Mouse (Mus musculus): ENCODE measurements around the gene Nck2. TPM values are rescaled to one million over a fixed set of nuclear protein-coding genes. Genes with fewer than 3 reads are reported as not detected.
A peak's percentile ranks its signal among the peaks of the same experiment; 100 is the strongest.

Gene Nck2
- polyA plus RNA-seq, 1 experiment from 2014 or later: 41.4 TPM

DNA sequence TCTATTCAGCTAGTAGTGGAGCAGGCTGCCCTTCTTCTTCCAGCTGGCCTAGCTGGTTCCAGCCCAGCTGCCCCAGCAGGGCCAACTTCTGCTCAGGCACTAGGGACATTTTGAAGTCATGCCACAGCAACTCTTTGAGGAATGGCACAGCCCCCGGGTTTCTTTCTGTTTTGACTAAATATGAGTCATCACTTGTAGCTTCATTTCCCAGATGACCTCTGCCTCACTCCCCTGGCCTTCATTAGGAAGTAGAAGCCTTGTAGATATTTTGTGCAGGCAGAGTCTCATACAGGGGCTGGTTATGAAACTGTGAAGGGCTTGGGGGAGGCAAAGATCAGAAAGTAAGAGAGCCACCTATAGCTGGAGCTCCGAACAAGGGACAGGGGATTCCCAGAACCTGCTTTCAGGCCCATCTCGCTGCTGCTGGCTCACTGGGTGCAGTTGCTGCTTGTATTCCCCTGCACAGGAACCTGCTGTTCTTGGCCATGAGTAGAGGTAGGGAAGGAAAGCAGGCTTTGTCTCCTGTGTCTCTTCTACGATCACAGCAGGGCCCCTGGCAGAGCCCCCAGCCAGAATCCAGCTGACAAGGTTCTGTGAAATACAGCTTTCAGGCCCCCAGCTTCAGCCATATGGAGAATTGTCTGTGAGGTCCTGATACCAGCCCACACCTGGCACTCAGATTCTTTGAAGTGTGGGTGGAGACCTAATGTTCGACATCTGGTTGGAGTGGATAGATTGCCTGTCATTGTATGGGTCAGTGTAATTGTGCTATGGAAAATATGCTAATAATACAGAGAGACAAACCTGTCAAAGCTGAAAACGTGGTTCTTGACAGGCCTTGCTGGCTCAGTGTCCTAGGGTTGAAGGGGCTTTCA, 30.4 kb downstream of the Nck2 start:
- Histone ChIP-seq H3K27ac (replicated peaks) (peak overlapping the region; percentile 92), H3K36me3 (ENCODE audit: control insufficient read depth, insufficient read depth, low read length) (no peaks in the 10 kb centered on the region), H3K4me1 (replicated peaks; ENCODE audit: control insufficient read depth, insufficient read depth) (peaks cover 11% of the 10 kb centered on the region), H3K4me2 (replicated peaks; ENCODE audit: low read depth) (no peak overlapping the region), H3K27me3 (ENCODE audit: control insufficient read depth, insufficient read depth, low read length) (no peaks in the 10 kb centered on the region), H3K9me3 (ENCODE audit: control insufficient read depth, low read length) (no peaks in the 10 kb centered on the region), H3K9ac (ENCODE audit: low read length) (0 out of 2 replicates have a peak overlapping the region, but pooled peaks have one; percentile 23), H3K4me3 (ENCODE audit: low read depth, low read length) (no peak overlapping the region)
- ATAC-seq (ENCODE audit: low FRiP score, low TSS enrichment): no peak; the same call in 1 of the 2 replicates
- 48% methylated on average over 6 of the region's 6 CpGs for WGBS
- DNase-seq (ENCODE audit: low spot score): peak; percentile 45
- TF ChIP-seq CTCF (IDR thresholded peaks at IDR 0.05; ENCODE audit: low read depth): no peak
- TF ChIP-seq EP300 (optimal IDR thresholded peaks at IDR 0.05): no peak

DNA sequence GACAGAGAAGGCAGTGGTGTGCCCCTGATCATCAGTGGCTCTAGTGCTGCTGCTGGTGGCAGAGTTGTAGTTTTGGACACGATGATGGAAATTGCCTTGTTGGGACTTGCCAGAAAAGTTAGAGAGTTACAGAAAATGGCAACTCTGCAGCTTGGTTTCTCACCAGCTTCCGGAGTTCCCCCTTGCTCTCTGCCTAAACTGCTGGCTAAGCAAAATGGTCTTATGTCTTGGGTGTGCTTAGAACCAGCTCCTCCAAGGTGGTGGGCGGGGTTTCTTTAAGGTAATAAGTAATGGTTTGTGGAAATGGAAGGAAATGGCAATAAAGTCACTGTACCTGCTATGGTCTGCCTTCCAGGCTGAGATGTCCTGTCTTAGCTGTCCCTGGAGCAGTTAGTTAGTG, 33.6 kb downstream of the Nck2 start:
- ATAC-seq (ENCODE audit: low FRiP score, low TSS enrichment) (no peak), DNase-seq (ENCODE audit: low spot score) (no peak)
- Histone ChIP-seq H3K4me1 (replicated peaks; ENCODE audit: control insufficient read depth, insufficient read depth) (peaks cover 9% of the 10 kb centered on the region), H3K4me3 (ENCODE audit: low read depth, low read length) (no peak overlapping the region), H3K4me2 (replicated peaks; ENCODE audit: low read depth) (no peak overlapping the region), H3K9me3 (ENCODE audit: control insufficient read depth, low read length) (no peaks in the 10 kb centered on the region), H3K27ac (replicated peaks) (no peak overlapping the region), H3K9ac (ENCODE audit: low read length) (no peak overlapping the region), H3K36me3 (ENCODE audit: control insufficient read depth, insufficient read depth, low read length) (no peaks in the 10 kb centered on the region), H3K27me3 (ENCODE audit: control insufficient read depth, insufficient read depth, low read length) (no peaks in the 10 kb centered on the region)
- 86% methylated on average over 3 of the region's 3 CpGs for WGBS
- TF ChIP-seq EP300 (optimal IDR thresholded peaks at IDR 0.05) (no peak), CTCF (IDR thresholded peaks at IDR 0.05; ENCODE audit: low read depth) (no peak)

DNA sequence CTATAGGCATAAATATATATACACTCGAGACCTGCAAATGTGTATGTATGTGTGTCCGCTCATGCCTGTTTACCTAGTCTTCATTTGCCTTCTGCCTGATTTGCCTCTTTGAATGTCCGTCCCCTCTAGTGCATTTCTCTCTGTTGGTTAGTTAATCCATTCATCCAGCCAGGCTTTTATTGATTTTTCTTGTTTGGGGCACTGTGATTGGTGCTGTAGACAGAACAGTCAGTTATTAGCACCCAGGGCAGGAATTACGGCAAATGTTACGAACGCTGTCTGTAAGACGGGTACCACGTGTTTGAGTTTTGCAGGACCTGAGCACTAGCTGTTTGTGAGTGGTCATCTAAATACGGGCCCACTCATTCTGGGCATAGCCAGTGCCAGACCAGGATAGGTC, 40.8 kb downstream of the Nck2 start:
- WGBS: 79% methylated on average over 9 of the region's 9 CpGs
- peaks cover 11% of the 10 kb centered on the region for H3K4me1 ChIP-seq (replicated peaks; ENCODE audit: control insufficient read depth, insufficient read depth)
- no peak overlapping the region for H3K27ac ChIP-seq (replicated peaks)
- no peak overlapping the region for H3K9ac ChIP-seq (ENCODE audit: low read length)
- no peak for DNase-seq (ENCODE audit: low spot score)
- TF ChIP-seq CTCF (IDR thresholded peaks at IDR 0.05; ENCODE audit: low read depth): no peak
- no peak for TF ChIP-seq EP300 (optimal IDR thresholded peaks at IDR 0.05)
- no peak for ATAC-seq (ENCODE audit: low FRiP score, low TSS enrichment)
- H3K9me3 ChIP-seq (ENCODE audit: control insufficient read depth, low read length): no peaks in the 10 kb centered on the region
- H3K36me3 ChIP-seq (ENCODE audit: control insufficient read depth, insufficient read depth, low read length): no peaks in the 10 kb centered on the region
- H3K4me2 ChIP-seq (replicated peaks; ENCODE audit: low read depth): no peak overlapping the region
- no peak overlapping the region for H3K4me3 ChIP-seq (ENCODE audit: low read depth, low read length)
- no peaks in the 10 kb centered on the region for H3K27me3 ChIP-seq (ENCODE audit: control insufficient read depth, insufficient read depth, low read length)

DNA sequence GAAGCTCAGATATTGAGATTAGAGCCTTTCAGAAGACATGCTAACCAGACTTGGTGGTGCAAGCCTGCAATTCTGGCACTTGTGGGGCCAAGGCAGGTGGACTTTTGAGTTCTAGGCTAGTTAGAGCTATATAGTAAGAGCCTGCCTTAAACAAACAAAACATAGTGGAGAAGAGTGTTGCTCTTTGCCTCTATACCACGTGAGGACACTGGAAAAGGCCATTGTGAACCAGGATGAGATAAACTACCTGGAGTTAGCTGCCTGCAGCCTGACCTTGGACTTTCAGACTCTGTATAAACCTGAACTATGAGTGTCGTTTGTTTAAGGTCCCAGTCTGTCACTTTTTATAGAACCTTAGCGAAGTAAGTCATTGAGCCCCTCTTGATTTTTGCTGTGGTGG, 42.1 kb downstream of the Nck2 start:
- Histone ChIP-seq H3K36me3 (ENCODE audit: control insufficient read depth, insufficient read depth, low read length) (no peaks in the 10 kb centered on the region), H3K9me3 (ENCODE audit: control insufficient read depth, low read length) (no peaks in the 10 kb centered on the region), H3K27me3 (ENCODE audit: control insufficient read depth, insufficient read depth, low read length) (no peaks in the 10 kb centered on the region), H3K4me3 (ENCODE audit: low read depth, low read length) (no peak overlapping the region), H3K4me1 (replicated peaks; ENCODE audit: control insufficient read depth, insufficient read depth) (peaks cover 11% of the 10 kb centered on the region), H3K27ac (replicated peaks) (no peak overlapping the region), H3K9ac (ENCODE audit: low read length) (no peak overlapping the region), H3K4me2 (replicated peaks; ENCODE audit: low read depth) (no peak overlapping the region)
- no peak for DNase-seq (ENCODE audit: low spot score)
- TF ChIP-seq EP300 (optimal IDR thresholded peaks at IDR 0.05) (no peak), CTCF (IDR thresholded peaks at IDR 0.05; ENCODE audit: low read depth) (no peak)
- 56% methylated on average over 3 of the region's 3 CpGs for WGBS
- ATAC-seq (ENCODE audit: low FRiP score, low TSS enrichment): 0 out of 2 replicates have a peak, but pooled peaks have one; percentile 39

DNA sequence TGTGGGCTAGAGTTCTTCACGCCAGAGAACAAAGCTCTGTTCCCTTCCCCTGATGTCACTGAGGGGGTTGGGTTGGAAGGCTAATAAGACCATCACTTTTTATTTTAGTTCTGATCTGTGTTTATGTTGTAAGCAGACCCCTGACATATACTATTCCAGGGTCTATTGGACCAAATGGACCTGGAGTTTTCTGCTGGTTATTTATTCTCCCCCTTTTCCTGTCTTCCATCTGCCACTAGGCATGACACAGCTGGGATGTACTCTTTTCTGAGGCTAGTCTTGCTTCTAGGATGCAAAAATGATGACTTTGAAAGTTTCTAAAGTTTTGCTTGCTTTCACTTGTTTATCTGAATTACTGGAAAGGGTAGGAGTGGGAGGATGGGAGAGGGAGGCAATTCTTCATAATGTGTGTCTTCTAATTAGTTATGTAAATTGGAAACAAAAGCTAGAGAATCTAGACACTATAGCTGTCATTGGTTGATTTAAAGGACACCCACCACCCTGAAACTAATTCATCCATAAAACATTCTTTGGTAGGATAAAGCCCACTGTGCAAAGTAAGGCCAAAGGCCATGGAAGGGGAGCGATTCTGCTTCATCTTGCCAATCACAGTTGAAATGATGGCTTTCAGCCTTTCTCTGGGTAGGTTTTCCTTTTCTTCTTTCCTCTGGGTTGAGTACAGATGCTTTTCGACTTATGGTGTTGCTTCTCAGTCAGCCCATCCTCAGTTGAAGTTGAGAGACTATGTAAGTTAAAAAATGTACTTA, 42.8 kb downstream of the Nck2 start:
- H3K27me3 ChIP-seq (ENCODE audit: control insufficient read depth, insufficient read depth, low read length): no peaks in the 10 kb centered on the region
- DNase-seq (ENCODE audit: low spot score) (no peak), ATAC-seq (ENCODE audit: low FRiP score, low TSS enrichment) (no peak)
- H3K9me3 ChIP-seq (ENCODE audit: control insufficient read depth, low read length): no peaks in the 10 kb centered on the region
- H3K4me3 ChIP-seq (ENCODE audit: low read depth, low read length): no peak overlapping the region
- WGBS: 60% methylated on average over 3 of the region's 3 CpGs
- H3K4me1 ChIP-seq (replicated peaks; ENCODE audit: control insufficient read depth, insufficient read depth): peaks cover 11% of the 10 kb centered on the region
- H3K27ac ChIP-seq (replicated peaks): no peak overlapping the region
- TF ChIP-seq CTCF (IDR thresholded peaks at IDR 0.05; ENCODE audit: low read depth) (no peak), EP300 (optimal IDR thresholded peaks at IDR 0.05) (no peak)
- no peak overlapping the region for H3K4me2 ChIP-seq (replicated peaks; ENCODE audit: low read depth)
- H3K36me3 ChIP-seq (ENCODE audit: control insufficient read depth, insufficient read depth, low read length): no peaks in the 10 kb centered on the region
- H3K9ac ChIP-seq (ENCODE audit: low read length): no peak overlapping the region

DNA sequence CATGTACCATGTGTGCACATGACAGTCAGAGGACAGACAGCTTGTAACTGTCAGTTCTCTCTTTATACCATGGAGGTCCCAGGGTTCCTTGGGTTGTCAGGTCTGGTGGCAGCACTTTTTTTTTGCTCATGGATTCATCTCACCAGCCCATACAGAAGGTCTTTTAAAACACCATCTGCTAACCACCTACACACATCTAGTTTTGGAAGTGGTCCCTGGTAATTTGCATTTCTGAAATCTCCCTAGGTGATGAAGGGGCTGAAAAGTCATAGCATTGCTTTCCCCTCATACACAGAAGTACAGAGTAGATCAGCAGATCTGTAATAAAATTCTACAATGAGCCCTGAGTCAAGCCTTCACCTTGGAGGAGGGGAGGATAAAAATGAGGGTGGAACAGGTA, 44.9 kb downstream of the Nck2 start:
- DNase-seq (ENCODE audit: low spot score) (no peak), ATAC-seq (ENCODE audit: low FRiP score, low TSS enrichment) (no peak)
- Histone ChIP-seq H3K36me3 (ENCODE audit: control insufficient read depth, insufficient read depth, low read length) (no peaks in the 10 kb centered on the region), H3K9ac (ENCODE audit: low read length) (no peak overlapping the region), H3K27ac (replicated peaks) (no peak overlapping the region), H3K4me2 (replicated peaks; ENCODE audit: low read depth) (no peak overlapping the region), H3K9me3 (ENCODE audit: control insufficient read depth, low read length) (no peaks in the 10 kb centered on the region), H3K4me1 (replicated peaks; ENCODE audit: control insufficient read depth, insufficient read depth) (peaks cover 11% of the 10 kb centered on the region), H3K27me3 (ENCODE audit: control insufficient read depth, insufficient read depth, low read length) (no peaks in the 10 kb centered on the region), H3K4me3 (ENCODE audit: low read depth, low read length) (no peak overlapping the region)
- TF ChIP-seq EP300 (optimal IDR thresholded peaks at IDR 0.05) (no peak), CTCF (IDR thresholded peaks at IDR 0.05; ENCODE audit: low read depth) (no peak)

Measured in stomach, postnatal 0 days (tissue).